Mouse (Mus musculus) left cerebral cortex, adult 11 months (tissue): Measurements from ENCODE around the gene Ttc29.
A peak's percentile ranks its signal among the peaks of the same experiment; 100 is the strongest.

Experiments
- DNase-seq: peaks from one replicate; pipeline ENCODE4 v3.0.0; 2022; ENCODE audit warnings: low spot score

Ttc29 gene

DNA sequence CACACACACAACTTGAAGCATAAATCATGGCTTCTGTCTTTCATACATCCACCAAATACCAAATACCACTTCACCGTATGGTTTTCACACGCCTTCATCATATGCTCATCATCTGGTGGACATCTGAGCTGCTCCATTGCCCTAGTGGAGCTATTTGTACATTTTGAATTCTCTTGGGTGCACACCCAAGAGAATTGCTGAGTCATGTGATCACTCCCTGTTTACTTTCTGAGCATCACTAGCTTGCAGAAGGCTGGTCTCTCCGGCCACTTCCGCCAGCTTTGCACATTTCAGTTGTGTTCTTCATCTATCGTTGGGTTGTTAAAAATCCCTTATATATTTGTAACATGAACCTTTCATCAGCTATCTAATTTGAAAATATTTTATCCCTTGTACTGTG is 65.5 kb downstream of the Ttc29 start:
- no peak for DNase-seq

DNA sequence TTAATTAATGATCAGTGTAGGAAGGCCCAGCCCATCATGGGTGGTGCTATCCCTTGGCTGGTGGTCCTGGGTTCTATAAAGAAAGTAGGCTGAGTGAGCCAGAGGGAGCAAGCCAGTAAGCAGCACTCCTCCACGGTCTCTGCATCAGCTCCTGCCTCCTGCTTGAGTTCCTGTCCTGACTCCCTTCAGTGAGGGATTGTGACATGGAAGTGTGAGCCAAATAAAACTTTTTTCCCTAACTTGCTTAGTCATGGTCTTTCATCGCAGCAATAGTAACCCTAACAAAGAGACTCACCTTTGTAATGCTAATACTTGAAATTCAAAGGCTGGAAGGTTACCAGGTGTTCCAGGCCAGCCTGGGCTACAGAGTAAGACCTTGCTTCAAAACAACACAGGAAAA is 71.7 kb downstream of the Ttc29 start:
- no peak for DNase-seq

DNA sequence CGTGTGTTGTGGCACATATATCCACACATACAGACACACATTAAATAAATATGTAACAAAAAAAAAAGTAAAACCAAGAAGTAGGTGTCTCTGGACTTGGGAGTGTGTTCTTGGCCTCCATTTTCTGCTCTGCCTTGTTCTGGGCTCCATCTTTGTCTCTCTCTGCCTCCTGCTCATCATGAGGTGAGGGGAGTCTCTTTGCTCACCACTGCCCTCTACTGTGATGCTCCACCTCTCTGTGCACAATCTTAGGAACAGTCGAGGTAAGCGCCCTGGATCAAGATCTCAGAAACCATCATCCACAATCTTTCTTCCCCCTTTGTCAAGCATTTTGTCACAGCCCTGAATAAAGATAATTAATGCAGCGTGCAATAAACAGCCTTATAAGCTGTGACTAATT is 72.3 kb downstream of the Ttc29 start:
- no peak for DNase-seq

DNA sequence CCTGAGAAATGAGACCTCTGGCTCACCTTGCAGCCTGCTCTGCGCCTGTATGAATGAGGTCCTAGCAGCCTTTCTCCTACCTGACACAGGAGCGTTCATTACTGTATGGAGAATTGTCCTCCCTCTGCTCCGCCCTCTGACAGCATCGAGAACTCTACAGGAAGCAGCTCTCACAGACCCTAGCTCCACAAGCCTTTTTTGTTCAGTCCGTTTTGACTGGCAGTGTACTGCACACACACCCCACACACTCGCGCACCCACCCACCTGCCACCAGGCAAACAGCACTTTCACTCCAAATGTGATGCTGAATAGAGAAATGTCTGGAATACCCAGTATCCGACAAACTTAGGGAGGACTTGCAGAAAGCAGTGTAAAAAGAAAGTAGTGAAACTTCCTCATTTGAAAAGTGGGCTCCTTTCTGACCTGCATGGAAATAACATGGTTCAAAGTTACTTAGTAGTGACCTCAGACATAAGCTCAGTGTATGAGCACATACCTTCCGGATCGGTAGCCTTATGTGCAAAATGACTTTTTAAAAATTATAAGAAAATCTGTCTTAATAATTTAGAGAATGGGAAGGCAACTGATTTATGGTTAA is 76.4 kb downstream of the Ttc29 start:
- DNase-seq = no peak

DNA sequence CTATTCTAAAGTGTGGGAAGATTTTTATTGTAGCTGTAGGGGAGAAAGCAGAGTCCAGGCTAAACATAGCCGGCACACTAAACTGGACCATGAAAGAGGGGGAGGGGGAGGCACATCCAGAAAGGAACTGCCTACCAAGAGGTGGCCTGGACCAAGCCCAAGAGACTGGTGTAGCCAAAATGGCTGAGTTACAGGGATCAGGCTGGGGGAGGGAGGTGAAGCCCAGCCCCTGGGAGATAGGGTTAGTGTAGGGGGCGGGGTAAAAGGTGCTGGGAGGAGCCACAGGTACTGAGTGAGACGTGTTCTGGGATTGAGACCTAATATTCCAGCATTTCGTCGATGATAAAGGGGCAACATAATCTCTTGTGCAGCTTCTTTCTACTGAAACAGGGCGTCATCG is 77.2 kb downstream of the Ttc29 start:
- no peak for DNase-seq

DNA sequence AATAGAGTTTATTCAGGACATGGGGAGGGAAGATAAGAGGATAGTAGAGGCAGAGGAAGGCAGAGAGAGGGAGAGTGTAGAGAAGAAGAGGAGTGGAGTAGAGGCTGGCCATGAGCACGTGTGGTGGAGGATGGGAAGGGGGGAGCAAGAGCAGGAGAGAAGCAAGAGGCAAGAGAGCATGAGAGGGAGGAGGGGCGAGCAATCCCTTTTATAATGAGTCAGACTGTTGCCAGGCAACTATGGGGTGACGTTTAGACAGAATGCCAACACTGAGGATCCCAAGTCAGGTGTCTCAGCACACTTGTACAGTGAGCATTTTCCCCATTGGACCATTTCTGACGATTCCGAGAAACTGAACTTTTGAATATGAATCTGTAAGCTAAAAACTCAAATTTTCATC is 82.4 kb downstream of the Ttc29 start:
- DNase-seq = no peak

DNA sequence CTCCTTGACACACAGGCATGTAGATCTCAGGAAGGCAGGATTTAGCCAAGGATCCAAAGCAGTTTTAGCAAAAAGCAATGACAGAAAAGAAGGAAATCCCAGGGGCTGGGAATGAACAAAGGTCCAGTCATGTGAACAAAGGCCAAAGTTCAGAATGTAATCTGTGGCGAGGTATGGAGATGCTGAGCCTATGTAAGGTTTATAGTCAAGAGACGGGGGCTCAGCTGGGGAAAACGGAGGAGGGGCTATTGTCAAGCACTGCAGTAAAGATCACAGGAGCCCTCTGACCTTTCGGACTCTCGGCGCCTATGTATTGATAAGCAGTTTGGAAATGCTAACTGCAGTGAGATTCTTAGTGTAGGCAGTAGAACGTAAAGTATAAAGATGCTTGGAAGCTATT is 90.5 kb downstream of the Ttc29 start:
- no peak for DNase-seq

DNA sequence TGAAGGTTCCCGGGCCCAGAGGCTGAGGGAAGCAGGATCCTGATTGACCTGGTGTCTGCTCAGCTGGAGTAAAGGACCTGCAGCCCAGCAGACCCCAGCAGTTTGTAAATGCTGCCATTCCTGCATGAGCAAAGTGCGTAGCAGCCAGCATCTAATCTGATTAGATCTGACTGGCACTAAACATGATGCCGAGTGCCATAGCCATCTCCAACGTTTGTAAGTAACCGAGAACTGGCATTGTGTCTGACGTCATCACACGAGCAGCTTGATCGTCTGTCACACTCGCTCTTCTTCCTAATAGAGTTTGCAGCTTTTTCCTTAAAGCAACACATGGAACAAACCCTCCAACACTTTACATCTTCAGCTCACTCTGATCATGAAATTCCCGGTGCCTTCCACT is 93.5 kb downstream of the Ttc29 start:
- DNase-seq = no peak

DNA sequence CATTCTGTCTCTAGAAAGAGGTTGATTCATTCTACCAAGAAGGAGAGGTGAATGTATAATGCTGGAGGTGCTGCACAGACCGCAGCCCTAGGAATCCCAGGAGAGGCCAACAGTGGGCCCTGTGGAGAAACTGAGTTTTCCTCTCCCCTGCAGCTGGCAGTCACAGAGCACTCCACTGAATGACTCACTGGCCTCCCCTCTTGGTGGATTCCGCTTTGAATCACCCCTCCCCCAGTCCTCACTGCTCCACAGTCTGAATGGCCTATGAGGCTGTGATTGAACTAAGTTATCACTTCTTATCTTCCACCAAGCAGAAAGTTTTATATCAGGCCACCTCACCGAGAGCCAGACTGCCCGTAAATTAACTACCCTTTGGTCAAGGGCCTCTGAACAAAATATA is 94.0 kb downstream of the Ttc29 start:
- DNase-seq = no peak

DNA sequence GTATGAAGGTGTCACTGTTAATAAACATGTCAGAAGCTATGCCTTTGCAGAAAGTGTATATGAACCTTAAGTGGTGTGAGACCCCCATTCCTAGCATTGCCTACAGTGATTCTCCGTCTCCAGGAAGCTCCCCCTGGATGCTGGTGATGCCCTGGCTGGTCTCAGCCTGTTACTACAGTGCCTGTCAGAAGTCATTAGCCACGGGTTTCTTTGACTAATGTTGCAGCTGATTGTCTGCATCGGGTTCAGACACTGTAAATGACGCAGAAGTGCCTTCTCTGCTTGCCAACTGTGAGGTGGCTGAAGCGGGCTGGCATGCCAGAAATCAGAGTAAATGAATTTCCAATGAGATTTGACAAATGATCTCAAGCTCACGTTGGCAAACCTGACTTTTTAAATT is 96.4 kb downstream of the Ttc29 start:
- DNase-seq = no peak

DNA sequence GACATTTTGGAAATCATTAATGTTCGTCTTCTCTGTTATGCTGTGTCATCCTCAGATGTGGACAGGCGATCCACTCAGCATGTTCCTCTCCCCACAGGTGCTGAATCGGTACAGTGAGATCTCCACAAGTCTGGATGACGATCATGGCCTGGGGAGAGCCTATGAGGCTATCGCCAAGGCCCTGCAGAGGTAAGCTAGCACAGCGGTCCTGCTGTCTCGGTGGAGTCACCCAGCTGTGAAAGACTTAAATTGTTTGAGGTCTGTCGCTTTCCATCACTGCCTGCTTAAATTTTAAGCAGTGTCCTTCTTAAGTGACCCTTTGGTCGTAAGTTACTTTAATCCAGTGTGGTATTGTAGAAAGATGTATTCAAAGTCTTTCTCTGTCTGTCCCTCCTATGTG is 102.5 kb downstream of the Ttc29 start:
- no peak for DNase-seq

DNA sequence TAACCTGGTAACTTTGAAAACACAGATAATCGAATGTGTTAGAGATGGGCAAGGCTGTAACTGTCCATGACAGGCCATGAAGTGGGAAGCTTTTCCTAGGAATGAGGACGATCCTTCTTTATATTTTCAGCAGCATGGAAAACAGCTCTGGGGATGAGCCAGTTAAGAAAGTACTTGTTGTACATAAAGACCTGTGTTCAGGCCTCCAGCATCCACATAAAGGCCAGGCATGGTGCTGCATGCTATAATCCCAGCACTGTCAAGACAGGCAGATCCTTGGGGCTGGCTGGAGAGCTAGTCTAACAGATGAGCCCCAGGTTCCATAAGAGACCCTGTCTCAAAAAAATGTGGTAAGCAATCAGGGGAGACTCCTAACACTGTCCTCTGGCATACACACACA is 104.6 kb downstream of the Ttc29 start:
- DNase-seq = no peak

DNA sequence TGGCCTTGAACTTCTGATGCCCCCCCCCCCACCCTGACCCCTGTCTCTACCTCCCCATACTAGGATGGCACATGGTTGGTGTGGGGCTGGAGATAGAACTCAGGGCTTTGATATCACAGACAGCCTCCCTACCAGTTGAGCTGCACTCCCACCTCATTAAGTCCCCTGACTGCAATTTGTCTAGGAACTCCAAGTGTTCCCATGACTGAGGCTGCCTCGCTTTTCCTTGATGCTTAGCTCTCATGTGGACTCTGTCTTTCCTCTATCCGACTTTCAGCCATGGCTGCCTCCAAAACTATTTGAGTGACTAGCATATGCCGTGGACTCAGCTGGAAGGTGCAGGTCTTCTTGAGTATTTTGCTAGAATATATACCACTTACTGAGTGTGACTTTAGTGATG is 110.3 kb downstream of the Ttc29 start:
- DNase-seq = no peak

DNA sequence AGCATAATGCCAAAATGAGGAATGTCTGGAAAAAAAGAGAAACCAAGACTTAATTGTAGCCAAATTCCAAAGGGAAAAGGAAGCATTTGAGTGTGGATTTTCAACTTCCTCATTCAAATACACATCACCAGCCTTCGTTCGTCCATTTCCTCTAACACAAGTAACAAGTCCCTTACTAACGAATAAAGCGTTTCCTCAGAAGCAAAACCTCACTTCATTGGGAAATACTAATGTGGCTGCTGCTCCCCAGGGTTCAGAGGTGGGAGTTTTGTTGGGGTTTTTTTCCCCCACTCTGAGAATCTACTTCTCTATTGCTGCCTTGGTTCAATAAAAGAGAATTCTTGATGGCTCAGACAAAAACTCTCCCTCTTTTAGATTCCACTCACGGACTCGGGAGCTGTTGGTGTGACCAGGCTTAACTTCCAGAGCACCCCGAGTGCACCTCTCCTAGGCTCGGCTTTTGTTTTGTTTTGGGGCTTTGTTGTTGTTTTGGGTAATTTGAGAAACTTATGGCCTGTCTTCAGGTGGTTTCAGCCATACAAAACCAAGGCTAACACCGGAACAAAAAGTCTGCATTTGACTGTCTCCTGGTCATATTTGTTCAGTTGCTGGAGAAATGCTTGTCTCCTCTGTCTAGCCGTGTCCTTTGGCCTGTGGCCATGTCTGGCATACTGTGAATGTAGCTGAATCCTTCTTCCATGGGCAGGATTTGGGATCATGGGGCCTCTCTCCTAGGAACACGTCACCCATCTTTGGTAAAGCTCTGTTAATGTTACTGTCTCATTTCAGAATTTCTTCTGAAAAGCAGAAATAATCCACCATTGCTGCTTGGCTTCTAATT is 127.8 kb downstream of the Ttc29 start:
- peak; percentile 24 for DNase-seq

DNA sequence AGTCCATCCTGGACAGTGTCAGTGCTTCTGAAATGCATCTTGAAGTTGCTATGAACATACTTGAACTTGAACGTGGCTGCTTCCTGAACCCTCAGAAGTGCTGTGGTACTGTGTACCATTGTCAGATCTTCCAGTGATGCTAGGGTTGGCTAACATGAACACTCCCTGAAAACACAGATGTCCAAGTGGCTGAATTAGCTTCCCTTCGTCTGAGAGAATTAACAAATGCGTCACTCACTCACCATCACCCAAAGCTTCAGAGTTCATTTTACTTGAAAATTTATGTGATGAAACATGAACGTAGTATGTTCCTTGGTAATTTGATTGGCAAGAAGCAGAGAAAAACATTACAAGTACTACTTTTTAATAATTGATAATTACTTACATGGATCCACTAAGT is 129.1 kb downstream of the Ttc29 start:
- DNase-seq = no peak

DNA sequence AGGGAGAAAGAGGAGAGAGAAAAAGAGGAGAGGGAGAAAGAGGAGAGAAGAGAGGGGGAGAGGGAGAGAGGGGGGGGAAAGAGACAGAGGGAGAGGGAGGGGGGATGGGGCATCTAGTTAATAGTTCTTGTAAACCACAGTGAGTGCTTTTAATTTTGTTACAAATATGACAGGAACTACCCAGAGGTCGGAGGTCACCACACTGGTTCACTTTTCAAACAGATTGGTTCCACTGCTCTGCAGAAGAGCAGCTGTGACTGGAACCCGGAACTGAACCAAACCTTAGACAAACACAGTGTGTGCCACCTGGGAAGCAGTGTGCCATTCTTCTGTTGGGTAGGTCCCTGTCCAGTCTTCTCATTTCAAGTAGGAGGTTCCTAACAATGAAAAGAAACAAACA is 130.9 kb downstream of the Ttc29 start:
- no peak for DNase-seq

DNA sequence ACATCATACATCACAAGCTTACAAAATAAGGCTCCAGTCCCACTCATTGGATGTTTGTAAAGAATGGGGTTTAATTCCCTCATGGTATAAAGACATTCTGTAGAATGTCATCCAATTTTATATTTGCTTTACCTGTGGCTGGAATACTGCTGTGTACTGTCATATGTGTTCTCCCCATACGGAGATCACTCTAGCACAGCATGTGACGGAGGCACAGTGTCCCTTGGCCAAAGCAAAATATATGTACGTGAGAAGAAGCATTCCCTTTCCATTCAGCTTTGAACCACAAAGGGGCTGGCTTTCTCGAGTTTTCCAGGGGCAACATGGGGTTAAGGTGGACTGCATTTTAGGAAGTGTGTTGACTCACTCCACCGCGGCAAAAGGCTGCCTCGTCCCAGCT is 132.6 kb downstream of the Ttc29 start:
- DNase-seq = no peak

DNA sequence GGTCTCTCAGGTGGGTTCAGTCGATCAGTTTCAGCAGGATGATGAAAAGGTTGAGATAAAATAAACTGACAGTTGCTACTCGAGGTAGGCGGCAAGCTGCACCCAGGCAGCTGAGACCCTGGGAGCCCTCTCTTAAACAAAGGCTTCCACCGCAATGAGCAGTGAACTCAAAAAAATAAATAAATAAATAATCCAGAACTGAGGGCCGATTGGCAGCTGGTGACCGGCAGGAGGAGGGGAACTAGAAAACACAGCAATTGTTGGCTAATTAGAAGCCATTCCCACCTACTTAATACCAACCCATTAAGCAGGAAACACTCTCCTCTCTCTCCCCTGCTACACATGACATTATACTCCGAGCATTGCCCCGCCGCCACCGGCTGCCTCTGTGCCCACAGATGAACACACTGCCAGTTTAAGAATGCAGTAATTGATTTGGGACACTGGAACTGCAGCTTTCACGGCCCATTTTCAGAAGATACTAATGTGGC is 133.1 kb downstream of the Ttc29 start:
- DNase-seq = no peak

DNA sequence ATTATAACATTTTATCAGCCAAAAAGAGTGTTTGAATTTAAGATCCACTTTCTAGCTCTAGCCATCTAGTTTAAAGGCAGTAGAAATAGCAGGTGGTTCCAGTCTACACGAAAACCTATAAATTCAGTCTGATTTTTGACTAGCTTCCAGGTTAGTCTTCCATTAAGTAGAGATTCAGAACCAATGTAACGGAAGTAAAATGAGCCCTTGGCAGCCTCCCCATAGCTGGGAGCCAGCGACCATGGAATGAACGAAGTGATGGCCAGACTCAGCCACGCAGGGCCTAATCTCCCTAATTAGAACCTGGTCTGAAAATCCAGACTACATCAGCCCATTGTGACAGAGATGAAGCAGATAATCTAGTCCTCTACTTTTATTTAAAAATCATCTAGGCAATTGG is 140.8 kb downstream of the Ttc29 start:
- DNase-seq = no peak

DNA sequence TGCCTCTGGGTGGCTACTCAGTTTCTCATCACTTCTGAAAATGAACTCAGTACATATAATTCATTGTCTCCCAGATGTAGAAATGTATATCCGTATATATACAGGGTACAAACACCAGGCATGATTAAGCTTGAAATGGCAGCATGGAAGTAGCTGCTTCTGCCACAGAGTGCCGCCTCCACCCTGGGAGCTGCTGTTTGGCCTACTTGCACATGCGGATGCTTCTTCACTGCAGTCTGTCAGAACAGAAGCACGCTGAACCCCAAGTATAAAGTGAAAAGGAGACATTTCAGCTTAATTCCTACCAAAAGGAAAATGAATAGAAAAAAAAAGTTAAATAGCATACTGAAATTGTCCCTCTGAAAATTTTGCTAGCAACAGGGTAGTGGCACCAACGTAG is 141.7 kb downstream of the Ttc29 start:
- DNase-seq = no peak

DNA sequence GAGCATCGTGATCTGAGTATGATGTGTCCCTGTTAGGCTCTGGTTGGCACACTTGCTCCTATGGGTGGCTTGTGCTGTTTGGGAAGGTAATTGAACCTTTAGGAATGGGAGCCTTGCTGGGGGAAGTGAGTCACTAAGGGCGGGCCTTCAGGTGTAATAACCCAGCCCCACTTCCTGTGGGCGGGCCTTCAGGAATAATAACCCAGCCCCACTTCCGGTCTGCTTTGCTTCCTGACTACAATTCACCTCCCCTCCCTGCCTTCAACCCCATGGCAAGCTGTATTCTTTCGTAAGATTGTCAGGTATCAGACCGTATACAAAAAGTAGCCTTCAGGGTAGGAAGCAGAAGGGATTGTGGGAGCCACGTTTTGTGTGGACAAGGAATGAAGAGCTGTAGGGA is 177.7 kb downstream of the Ttc29 start:
- DNase-seq = no peak

DNA sequence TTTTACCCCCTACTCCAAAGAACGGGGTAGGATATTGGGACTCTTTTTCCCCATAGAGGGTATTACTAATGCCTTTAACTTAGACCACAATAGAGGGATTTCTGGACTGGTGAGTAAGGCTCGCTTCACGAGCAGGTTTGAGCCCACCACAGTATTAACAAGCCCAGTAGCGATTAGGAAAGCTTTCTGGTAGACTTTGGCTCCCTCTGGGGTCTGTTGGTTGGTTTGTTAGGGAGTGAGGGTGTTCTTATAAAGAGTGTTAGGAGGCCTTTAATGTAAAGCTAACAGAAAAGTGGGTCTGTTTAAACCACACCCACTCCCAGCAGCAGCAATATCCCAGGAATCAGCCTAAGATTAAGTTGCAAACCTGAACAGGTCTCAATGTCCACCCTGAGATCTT is 206.2 kb downstream of the Ttc29 start:
- DNase-seq = no peak

DNA sequence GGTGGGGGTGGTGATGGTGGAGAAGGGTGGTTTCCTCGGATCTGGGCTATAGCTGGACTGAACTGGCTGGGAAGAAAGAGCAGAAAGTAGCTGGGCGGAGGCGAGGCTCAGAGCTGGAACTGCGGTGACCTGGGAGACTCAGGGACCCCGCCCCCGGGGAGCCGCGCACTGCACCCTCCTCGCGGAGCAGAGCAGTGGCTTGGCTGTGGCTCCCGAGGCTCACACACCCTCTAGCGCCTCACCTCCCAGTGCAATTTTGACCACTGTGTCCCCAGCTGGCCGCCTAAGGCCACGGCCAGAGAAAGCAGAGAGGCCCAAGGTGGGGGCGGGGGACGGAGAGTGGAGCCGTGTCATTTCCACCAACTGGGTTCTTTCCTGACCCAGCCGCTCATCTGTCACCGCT is 207.0 kb downstream of the Ttc29 start:
- no peak for DNase-seq

DNA sequence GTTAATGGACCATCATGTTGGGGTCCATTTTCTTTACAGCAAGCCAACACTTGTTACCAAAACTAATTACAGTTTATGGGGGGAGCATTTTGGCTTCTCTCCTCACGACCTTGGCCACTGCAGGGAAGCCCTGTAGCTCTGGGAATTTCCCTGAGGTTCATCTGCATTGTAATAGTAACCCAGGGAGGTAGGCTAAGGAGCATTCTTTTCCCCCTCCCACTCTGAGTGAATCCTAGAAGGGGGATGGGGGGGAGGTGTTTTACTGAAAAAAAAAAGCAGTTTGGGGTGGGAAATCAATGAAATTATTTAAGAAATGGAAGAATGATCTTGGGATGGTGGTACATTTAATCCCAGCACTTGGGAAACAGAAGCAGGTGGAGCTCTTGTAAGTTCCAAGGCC is 210.8 kb downstream of the Ttc29 start:
- DNase-seq = no peak
